Mouse (Mus musculus) heart, postnatal 0 days (tissue): ENCODE measurements around the gene Nup210l.

Experiments
- CTCF ChIP-seq: IDR thresholded peaks from 2 replicates; pipeline ENCODE4 v1.5.1; 2016; ENCODE audit warnings: antibody characterized with exemption, control low read depth, low read depth
- EP300 ChIP-seq: IDR thresholded peaks from 2 replicates; pipeline ENCODE4 v1.6.1; 2016; ENCODE audit warnings: antibody characterized with exemption, low read depth

DNA sequence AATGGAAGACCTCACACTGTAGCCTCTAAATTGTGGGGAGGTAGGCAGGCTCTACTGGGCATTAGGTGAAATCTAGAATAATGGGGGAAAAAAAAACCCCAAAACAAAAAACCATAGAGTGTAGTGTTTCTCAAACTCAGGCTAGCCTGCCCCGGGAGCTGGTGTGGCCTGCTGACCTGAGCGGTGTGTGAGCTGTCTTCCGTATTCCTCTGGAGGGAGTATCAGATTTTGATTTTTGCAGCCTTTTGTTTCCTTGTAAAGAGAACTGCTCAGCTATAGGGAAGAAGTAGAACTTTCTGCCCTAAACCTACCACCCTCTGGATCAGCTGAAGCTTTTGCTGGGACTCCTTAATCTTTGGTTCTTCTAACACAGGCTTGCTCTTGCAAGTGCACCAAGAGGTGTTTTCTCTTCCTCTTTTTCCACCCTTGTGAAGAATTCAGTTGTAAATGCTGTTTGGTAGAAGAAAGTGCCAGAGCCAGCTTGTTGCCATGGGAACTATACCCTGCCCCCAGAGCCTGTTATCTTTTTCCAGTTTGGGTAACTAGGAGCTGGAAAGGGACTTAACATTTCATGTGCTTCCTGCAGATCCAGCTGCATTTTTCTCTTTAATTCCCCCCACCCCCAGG, 20.1 kb upstream of the Nup210l start:
- TF ChIP-seq EP300 = no peak
- TF ChIP-seq CTCF = no peak
